10 mouse cellular contexts compared by ENCODE assay signal in the genomic region with DNA sequence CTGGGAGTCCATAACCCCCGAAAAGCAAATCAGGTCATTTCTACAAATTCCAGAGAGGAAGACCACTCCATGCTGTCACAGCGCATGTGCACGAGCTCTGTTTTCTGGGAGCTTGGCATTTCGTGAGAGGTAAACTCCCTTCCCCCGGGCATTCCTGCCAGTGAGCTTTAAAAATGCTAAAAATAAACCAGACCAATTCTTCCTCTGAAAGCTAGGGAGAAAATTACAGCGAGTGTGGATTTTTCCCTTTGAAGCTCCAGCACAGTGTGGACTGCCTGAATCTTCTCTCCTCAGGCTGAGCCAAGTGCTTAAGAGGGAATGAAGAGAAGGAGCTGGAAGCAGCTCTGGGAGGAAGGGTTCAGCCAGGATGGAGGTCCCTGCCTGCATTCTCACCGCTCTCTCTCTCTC.
DNase-seq lines count a peak whose midpoint lies in the region; ATAC-seq lines count a peak whose summit lies in the region.
"Had no signal": no experiment of that assay in that cellular context is flagged by ENCODE, and none has a peak within 500 bp of the region (broad histone marks: within the 10 kb centered on the region; RNA-seq: fewer than 3 reads in every experiment).

No protein-coding gene starts in this region.

- no peak overlapping the region for H3K27ac ChIP-seq in kidney, embryonic 15.5 days
- H3K27ac ChIP-seq: macrophage had no signal

- peak; percentile 19 for DNase-seq in kidney, adult 11 months
- peak; percentile 71 to 72 for DNase-seq in cerebellum, postnatal 25 days
- peak; percentile 31 to 46 for DNase-seq in kidney, postnatal 36 days
- DNase-seq in right cerebral cortex, postnatal 10 days (ENCODE audit: low spot score in 2 of 2) = peak; percentile 58 to 62
- DNase-seq in lung, postnatal 36 days = no peak
- no peak for DNase-seq in urinary bladder, postnatal 14 days (ENCODE audit: low spot score)
- DNase-seq in Muller cell, postnatal 12 days (ENCODE audit: inconsistent ontology term) = no peak

- no peaks in the 10 kb centered on the region for H3K9me3 ChIP-seq in kidney, embryonic 15.5 days (replicated peaks)

- no peak overlapping the region for H3K4me3 ChIP-seq in kidney, embryonic 15.5 days (replicated peaks)

- peaks cover 30% of the 10 kb centered on the region for H3K4me1 ChIP-seq in kidney, embryonic 15.5 days

- no peak overlapping the region for H3K4me2 ChIP-seq in kidney, embryonic 15.5 days

- H3K27me3 ChIP-seq in kidney, embryonic 15.5 days = peaks cover 8% of the 10 kb centered on the region; the same call in 1 of the 2 replicates
- H3K27me3 ChIP-seq: Patski had no signal

- no peak overlapping the region for H3K9ac ChIP-seq in kidney, embryonic 15.5 days

- WGBS in kidney, embryonic 15.5 days = 65% methylated on average over 7 of the region's 7 CpGs

- H3K36me3 ChIP-seq in kidney, embryonic 15.5 days = peaks cover 31% of the 10 kb centered on the region

- no peak for ATAC-seq in kidney, embryonic 15.5 days (replicated peaks; ENCODE audit: low FRiP score)
- ATAC-seq: Patski had no signal

Comparison
In these comparisons a context has a peak if more than half of its experiments do, and no peak if none do; other contexts are left out.
1. DNase-seq: peak in kidney, adult 11 months (single experiment), cerebellum, postnatal 25 days (2 of 2), kidney, postnatal 36 days (2 of 2) and right cerebral cortex, postnatal 10 days (2 of 2); none in lung, postnatal 36 days (single experiment), urinary bladder, postnatal 14 days (single experiment) and Muller cell, postnatal 12 days (single experiment).